Mouse (Mus musculus) cerebellum, adult 11 months (tissue): ENCODE data around the gene Cpxm1.

Experiments used
- DNase-seq: peaks from one replicate; pipeline ENCODE4 v3.0.0; 2022

The Cpxm1 gene

GRCm38 (mm10) chr2:130397186-130397985, at the start of gene Cpxm1:
TSS of gene Cpxm1 (minus strand) at chr2:130397574.
- DNase-seq: no peak

DNA sequence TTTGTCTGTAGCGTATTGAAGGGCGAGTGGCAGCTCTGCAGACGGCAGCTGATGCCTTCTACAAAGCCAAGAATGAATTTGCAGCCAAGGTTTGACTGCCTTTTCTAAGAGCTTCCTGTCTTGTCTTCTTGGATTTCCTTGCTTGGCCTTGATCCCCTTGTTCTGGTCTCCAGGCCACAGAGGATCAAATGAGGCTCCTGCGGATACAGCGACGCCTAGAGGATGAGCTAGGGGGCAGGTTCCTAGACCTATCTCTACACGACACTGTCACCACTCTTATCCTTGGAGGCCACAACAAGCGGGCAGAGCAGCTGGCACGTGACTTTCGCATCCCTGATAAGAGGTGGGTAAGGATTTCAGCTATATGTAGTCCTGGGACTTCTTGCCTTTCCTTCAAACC, 44.8 kb upstream of the Cpxm1 start:
- no peak for DNase-seq

GRCm38 (mm10) chr2:130439840-130440480, 42.6 kb upstream of the Cpxm1 start:
- DNase-seq: no peak

DNA sequence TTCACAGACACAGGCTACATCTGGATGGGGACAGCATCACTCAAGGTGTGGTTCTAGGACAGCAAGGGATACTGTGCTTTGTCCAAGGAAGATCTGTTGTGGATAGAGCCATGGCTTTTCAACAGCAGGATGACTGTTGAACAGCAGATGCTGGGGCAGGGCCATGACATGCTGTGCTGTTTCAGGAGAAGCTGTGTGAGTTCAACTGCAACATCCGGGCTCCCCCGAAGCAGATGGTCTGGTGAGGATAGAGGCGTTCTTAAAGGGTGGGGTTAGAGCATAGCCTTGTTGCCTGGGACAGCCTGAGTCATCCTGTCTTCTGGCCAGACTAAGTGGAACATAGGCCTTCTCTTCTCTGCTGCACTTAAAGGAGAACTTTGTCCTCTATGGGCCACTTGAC, 41.5 kb upstream of the Cpxm1 start:
- no peak for DNase-seq

DNA sequence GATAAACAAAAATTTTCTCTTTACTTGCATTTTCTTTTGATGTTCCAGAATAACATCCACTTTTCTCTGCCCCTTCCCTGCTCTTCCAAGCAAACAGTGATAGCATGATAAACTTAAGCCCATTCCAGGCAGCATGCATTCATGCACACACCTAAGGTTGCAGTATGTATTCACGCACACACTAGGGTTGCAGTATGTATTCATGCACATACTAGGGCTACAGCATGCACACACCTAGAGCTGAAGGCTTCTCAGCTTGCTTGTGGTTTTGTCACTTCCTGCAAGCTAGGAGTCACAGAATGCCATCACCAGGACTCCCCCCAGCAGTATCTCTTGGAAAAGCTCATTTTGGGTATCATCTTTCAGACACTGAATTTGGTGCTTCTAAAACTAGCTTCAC, 39.4 kb upstream of the Cpxm1 start:
- DNase-seq: no peak

GRCm38 (mm10) chr2:130433152-130433551, 35.8 kb upstream of the Cpxm1 start:
- no peak for DNase-seq

DNA sequence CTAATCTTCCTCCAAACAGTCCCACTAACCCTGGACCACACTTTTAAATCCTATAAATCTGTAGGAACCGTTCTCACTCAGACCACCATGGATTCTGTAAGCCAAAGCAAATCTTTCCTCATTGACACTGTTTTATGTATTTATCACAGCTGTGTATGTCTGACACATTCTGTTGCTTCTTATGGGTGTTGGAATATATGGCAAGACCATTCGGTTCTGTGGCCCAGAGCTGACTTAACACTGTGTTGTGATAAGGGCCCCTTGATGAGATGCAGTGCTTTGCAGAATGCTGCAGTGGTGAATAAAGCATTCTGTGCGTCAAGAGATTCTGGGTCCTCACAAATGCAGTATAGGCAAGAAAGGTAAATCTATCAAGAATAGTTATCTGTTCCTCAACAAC, 34.8 kb upstream of the Cpxm1 start:
- DNase-seq: no peak

GRCm38 (mm10) chr2:130430484-130430883, 33.1 kb upstream of the Cpxm1 start:
- no peak for DNase-seq

- no peak for DNase-seq
These were observed 32.5 kb upstream of the Cpxm1 start for GRCm38 (mm10) chr2:130429851-130430250.

- DNase-seq: no peak
These were observed 27.7 kb upstream of the Cpxm1 start for GRCm38 (mm10) chr2:130425112-130425511.

DNA sequence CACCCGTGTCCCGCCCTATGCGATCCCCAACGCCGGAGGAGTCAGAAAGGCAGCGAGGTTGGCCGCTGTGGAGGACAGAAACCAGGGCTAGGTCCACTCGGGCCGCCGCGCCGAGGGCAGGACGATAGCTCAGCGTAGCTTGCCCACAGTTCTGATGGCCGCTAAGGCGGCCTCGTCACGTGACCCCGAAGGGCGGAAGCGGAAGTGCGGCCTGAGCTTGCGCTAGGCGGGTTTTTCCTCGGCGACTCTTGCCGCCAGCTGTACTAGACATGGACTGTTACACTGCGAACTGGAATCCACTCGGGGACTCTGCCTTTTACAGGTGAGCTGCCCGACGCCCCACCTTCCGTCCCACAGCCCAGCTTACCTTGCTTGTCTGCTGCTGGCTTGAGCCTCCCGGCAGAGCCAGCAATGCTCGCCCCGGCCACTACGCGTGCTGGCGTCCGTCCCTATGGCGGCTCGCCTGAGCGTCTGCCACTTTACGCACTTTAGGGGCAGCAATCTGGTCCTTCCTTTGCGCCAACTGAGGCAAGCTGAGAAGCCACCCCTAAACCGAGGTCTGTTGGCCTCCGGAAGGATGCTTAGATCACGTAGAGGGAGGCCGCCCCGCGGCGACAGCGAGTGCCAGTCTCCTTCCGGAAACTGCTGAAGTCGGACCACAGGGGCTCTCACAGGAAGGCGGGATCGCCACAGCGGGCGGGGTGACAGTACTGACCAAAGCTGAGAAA, 26.9 kb upstream of the Cpxm1 start, which contains the start of the genes Vps16 and Pced1a:
Gene Vps16, plus strand, starts transcription at position 214 of the 728 bp plus-strand sequence.
Gene Pced1a, minus strand, starts transcription at position 576 of the 728 bp plus-strand sequence.
- DNase-seq: peak; percentile 90

DNA sequence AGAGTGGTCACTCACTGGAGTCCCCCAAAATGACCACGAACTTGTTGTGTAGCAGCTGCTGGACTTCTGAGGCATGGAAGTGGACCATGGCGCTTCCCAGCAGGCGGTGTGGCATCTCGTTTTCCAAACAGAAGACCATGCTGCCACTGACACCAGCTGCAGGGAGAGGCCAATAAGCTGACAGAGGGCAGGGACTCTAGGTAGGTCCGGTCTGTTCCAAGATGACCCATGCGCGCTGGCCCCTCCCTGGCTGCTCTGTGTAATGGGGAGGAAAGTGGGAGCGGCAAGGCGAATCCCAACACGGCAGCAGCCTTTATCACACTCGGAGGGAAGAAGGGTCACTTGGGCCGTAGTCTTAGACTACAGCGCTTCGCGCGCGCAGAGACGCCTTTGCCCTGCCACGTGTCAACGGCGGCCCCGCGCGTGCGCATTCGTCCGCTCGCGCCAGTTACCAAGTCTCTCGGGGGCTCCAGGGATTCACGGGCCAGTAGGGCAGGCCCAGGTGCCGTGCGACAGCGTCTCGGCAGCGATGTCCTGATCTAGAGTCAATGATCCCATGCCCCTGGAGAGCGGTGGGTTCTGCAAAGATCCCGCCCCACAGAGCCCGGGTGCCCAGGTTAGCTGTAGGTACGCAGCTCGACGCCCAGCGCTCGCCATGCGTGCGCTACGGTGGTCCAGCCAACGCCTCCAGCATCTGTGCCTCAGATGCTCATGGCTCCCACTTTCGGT, 26.2 kb upstream of the Cpxm1 start:
- peak; percentile 80 for DNase-seq

DNA sequence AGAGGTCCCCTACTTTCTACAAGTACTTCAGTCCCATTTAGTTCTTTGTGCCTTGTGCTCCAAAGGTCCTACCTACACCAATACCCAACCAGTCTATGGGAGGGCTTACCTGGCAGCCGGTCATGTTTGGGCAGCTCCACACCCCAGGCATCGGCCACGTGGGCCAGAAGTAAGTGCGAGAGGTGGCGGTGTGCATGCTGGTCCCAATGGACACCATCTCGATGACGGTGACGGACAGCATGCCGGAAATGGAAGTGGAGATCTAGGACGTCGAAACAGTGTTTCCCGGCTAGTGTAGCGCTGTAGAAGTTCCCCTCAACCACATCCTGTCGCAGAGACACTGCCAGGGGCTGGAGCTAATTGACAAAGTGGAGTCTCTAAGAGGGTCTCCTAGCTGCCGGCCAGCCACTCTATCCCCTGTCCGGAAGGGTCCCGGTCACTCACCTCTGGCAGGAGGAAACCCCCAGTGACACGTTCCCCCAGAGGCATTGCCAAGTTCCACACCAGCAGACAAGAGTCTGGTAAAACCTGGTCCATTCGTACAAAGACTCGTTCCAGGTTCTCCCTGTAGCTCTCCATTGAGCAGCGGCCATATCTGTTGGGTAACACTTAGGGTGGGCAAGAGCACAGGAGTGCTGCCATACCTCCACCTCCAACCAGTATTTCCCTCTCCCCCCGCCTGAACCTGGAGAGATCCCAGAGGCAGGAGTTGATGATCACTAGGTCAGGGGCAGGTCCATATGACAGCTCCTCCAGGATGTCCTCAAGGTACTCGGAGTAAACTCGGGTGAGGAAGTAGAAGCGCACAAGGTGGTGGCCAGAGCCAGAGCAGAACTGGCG, 24.6 kb upstream of the Cpxm1 start:
- peak; percentile 16 for DNase-seq

GRCm38 (mm10) chr2:130414094-130414856, 16.9 kb upstream of the Cpxm1 start:
- no peak for DNase-seq

GRCm38 (mm10) chr2:130412775-130413174, 15.4 kb upstream of the Cpxm1 start:
- no peak for DNase-seq

GRCm38 (mm10) chr2:130411558-130412495, 14.5 kb upstream of the Cpxm1 start:
- peak; percentile 76 for DNase-seq

- no peak for DNase-seq
These were observed 10.8 kb upstream of the Cpxm1 start for GRCm38 (mm10) chr2:130408194-130408593.

DNA sequence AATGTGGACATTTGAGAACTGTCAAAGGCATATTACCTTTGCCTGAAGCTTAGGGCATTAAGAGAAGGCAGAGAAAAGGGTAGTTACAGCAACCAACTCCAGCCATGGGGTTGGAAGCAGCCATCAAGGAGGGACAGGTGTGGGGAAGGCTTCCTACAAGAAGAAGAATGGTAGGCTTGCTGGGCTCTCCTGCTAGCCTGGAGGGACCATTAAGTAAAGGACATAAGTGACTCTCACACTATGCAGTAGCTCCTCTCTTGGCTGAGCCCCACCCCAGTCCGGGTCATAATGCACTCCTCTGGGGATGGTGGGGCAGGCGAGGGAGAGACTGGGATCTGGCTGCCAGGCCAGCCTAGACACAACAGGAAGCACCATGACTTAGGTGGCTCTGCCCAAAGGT, 8.8 kb upstream of the Cpxm1 start, which contains the start of gene Tmem239:
Gene Tmem239, plus strand, starts transcription at position 301 of the 400 bp plus-strand sequence.
- DNase-seq: no peak

DNA sequence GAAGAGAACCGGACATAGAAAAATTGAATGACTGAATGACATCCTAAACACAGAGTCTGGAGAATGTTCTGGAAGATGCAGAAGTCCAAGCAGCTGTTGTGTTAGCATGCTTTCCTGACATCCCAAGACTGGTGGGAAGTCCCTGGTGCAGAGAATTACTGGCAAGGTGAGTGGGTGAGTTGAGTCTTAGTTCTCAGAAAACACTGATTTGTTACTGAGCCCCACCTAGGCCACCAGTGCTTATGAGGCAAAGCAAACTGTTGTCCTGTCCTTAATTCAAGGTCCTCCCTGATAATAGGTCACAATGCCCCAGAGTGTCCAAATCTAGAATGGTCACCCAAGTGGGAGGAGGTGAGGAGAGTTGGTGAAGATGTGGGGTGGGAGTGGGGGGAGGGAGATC, 7.6 kb upstream of the Cpxm1 start, which contains the start of the genes Gm28372 and 1700020A23Rik:
Gene Gm28372, plus strand, starts transcription at position 301 of the 400 bp plus-strand sequence.
Gene 1700020A23Rik, plus strand, starts transcription at position 321 of the 400 bp plus-strand sequence.
- DNase-seq: no peak

- DNase-seq: no peak
These were observed 4.5 kb upstream of the Cpxm1 start for GRCm38 (mm10) chr2:130401891-130402290.
